Mouse (Mus musculus): ENCODE measurements around the gene Nudt1.

- TF ChIP-seq CTCF (IDR thresholded peaks at IDR 0.05; ENCODE audit: extremely low read depth, insufficient read depth, insufficient read length, insufficient replicate concordance) (no peak), POLR2A (IDR thresholded peaks at IDR 0.05; ENCODE audit: low read depth, low read length) (no peak)
Observed at GRCm38 (mm10) chr5:140306016-140306415, 15.4 kb upstream of the Nudt1 start.
